Mouse (Mus musculus): Measurements from ENCODE around the gene Olfr1353. TPM values are rescaled to one million over a fixed set of nuclear protein-coding genes. Genes with fewer than 3 reads are reported as not detected.
"Not testable (repeated sequence)": the region's sequence is repeated elsewhere in the genome, so short reads cannot be mapped to it uniquely, and the experiment has no call there.

The Olfr1353 gene
- total RNA-seq (2021): not detected
- long read RNA-seq, experiment 1: 0 reads
- long read RNA-seq, experiment 2: 0 reads

- intact Hi-C loops (cut with DNase I); DNase-seq: not testable (repeated sequence)
These were observed at the start of gene Olfr1353 for GRCm38 (mm10) chr10:78963009-78963408. Olfr1353 (plus strand) TSS chr10:78963309.

- DNase-seq; intact Hi-C loops (cut with DNase I): not testable (repeated sequence)
These were observed 12.8 kb upstream of the Olfr1353 start, which contains the start of gene Olfr8 for GRCm38 (mm10) chr10:78950336-78950735. Olfr8 (plus strand) TSS chr10:78950636.

- intact Hi-C loops (cut with DNase I): no loop called here
- DNase-seq: no peak
These were observed 17.6 kb downstream of the Olfr1353 start, which contains the start of gene Olfr1352 for GRCm38 (mm10) chr10:78980750-78981149. Olfr1352 (plus strand) TSS chr10:78981050.

- intact Hi-C loops (cut with DNase I): no loop called here
- no peak for DNase-seq
These were observed 49.1 kb downstream of the Olfr1353 start, which contains the start of gene Olfr1351 for GRCm38 (mm10) chr10:79012172-79012571. Olfr1351 (plus strand) TSS chr10:79012472.

Other genes starting within 250 kb of the Olfr1353 start
- not detected for gene Casp14, start 245.0 kb upstream of the Olfr1353 start, total RNA-seq (2021)
- not detected for gene Ccdc105, start 210.2 kb upstream of the Olfr1353 start, total RNA-seq (2021)
- gene Slc1a6, start 182.8 kb upstream of the Olfr1353 start, total RNA-seq (2021): not detected
- not detected for gene Olfr1356, start 111.1 kb upstream of the Olfr1353 start, total RNA-seq (2021)
- not detected for gene Olfr1355, start 87.8 kb upstream of the Olfr1353 start, total RNA-seq (2021)
- gene Olfr1354, start 50.1 kb upstream of the Olfr1353 start, total RNA-seq (2021): not detected
- not detected for gene Olfr8, start 12.7 kb upstream of the Olfr1353 start, total RNA-seq (2021)
- not detected for gene Olfr1352, start 17.7 kb downstream of the Olfr1353 start, total RNA-seq (2021)
- gene Olfr1351, start 49.2 kb downstream of the Olfr1353 start, total RNA-seq (2021): not detected
- gene Olfr57, start 65.4 kb downstream of the Olfr1353 start, total RNA-seq (2021): not detected
- 10 to 100 TPM in 1 of 2 experiments, 1 to 10 TPM in 1; 6.9 to 10.2 TPM for gene 2610008E11Rik, start 134.3 kb downstream of the Olfr1353 start, total RNA-seq (2021)
- gene Vmn2r80, start 185.5 kb downstream of the Olfr1353 start, total RNA-seq (2021): not detected